Mouse (Mus musculus) liver, embryonic 14.5 days (tissue): ENCODE measurements around the gene Arhgap10.

Source experiments
- CTCF ChIP-seq: IDR thresholded peaks from 2 replicates; pipeline ENCODE4 v1.5.1; 2016; ENCODE audit warnings: antibody characterized with exemption, low read depth, control low read depth
- EP300 ChIP-seq: IDR thresholded peaks from 2 replicates; pipeline ENCODE4 v1.6.1; 2016; ENCODE audit warnings: antibody characterized with exemption, low read depth

DNA sequence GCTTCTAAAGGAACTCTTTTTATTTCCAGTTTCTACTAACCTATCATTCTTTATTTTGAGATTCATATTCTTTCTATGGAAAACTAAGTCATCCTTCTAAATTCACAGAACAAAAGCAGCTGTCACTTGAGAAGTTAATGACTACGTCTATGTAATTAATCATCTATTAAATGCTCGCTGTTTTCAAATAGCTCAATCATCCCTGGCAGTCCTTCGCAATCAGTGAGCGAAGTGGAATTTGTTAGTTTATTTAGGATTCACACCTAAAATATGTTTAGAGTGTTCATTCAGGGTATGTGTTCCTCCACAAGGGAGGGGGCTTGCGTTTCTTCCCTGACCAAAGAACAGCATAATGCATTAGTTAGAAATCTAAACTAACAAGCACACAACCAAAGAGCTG, 156.9 kb downstream of the Arhgap10 start:
- no peak for TF ChIP-seq CTCF
- no peak for TF ChIP-seq EP300
